Mouse (Mus musculus) cerebellum, adult 2 months (tissue): Measurements from ENCODE around the gene Gstm6.

ENCODE experiments used
- CTCF ChIP-seq: fragments of 200-500 bp; IDR thresholded peaks from 2 replicates; pipeline ENCODE4 v1.5.1; 2011; ENCODE audit warnings: low read depth, mild to moderate bottlenecking, control low read depth, low read length, moderate library complexity, borderline replicate concordance; ENCODE audit not compliant: insufficient read depth
- POLR2A ChIP-seq: fragments of 200-500 bp; IDR thresholded peaks from 2 replicates; pipeline ENCODE4 v1.6.1; 2011; ENCODE audit warnings: low read length, control low read depth, borderline replicate concordance; ENCODE audit not compliant: insufficient read depth

- TF ChIP-seq CTCF (no peak), POLR2A (no peak)
These were observed 7.7 kb downstream of the Gstm6 start for GRCm38 (mm10) chr3:107935888-107936287.
